Mouse (Mus musculus) left cerebral cortex, adult 8-10 months (tissue): ENCODE results near the gene Dlg1. TPM values are rescaled to one million over a fixed set of nuclear protein-coding genes. Genes with fewer than 3 reads are reported as not detected.
"Not testable (repeated sequence)": the region's sequence is repeated elsewhere in the genome, so short reads cannot be mapped to it uniquely, and the experiment has no call there.

Experiments
- DNase-seq, 2 experiments: peaks; one replicate each; pipeline ENCODE4 v3.0.0; 2022; ENCODE audit warnings: low spot score in 2 of 2
- total RNA-seq, 4 experiments: library from RNA; stranded (reverse); gene quantifications; 2 replicates each; pipeline ENCODE4 v1.2.4; 2022

Dlg1 gene
- total RNA-seq, 4 experiments from 2014 or later, result 171 to 183 (median 176) TPM

DNA sequence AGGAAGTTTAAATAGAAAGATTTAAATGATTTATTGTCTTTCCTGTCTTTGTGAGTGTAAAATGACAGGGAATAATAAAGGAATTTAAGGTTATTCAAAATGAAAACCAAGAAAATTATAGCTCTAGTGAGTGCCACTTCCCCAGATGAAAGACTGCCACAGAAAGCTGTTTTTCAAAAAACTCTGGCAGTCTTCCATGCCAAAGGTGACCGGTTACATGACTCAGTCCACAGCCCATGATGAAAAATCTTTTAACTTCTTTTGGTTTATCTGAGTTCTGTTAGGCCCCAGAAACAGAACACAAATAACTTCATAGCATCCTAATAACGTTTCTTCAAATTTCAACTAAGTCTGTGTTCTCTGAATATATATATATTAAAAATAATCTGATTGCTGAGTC is 7.7 kb upstream of the Dlg1 start:
- no peak for DNase-seq

DNA sequence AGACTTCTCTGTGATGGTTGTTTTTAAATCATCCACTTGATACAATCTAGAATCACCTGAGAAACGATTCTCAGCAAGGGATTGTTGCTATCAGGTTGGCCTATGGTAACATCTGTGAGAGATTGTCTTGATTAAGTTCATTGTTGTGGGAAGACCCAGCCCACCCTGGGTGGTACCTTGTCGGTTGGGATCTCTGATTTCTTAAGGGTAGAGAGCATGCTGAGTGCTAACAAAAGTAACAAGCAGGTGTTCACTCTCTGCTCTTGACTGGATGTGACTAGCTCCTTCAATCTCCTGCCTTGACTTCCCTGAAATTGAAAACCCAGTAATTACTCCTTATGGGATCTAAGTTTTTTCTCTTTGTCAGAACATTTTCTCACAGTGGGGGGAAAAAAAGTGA is 5.7 kb upstream of the Dlg1 start:
- no peak for DNase-seq

DNA sequence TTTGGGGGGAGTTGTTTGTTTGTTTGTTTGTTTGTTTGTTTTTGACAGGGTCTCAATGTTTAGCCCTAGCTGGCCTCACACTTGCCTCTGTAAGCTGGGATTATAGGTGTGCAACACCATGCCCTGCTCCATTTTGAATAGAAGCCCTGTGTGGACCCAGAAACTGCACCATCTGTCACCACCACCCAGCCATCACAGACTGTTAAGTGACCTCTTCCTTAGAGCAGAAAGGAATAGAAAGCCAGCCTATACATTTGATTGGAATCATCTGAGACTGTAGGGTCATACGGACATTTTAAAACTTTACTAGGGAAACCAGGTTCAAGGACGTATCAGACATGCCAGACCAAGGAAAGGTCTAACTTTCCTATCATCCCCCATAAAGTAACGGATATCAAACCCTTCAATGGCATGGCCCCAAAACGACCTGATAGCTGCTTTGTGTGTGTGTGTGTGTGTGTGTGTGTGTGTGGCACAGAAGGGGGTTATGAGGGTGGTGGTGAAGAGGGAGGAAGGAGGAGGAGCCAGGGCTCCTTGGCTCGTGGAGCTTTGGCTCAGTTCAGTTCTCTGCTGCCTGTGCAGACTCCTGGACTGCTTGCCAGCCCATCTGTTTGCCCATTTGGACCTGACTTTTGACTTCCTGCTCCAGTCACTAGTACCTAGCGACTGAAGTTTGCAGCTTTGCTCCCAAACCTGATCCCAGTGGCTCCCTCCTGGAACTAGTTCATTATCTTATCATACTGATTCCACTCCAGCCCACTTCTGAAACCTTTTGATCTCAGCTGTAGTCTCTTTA is 4.5 kb upstream of the Dlg1 start:
- DNase-seq, result no peak

DNA sequence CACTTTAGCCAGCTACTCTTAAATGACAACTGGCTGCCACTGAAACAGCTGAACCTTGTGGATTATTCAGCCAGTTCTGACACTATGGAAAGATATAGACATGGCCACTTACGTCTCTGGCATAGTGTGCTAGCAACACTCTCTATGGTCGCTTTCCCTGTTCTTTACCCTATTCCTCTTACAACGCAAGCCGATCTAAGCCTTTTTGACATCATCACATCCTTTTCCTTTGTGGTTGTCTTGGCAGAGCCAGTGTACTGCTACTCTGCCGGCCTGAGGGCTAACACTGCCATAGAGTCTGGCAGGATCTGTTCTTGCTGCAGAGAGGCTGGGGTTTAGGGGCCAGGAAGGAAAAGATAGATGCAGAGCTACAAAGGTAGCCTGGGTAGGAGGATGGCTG is 3.8 kb upstream of the Dlg1 start:
- no peak for DNase-seq

DNA sequence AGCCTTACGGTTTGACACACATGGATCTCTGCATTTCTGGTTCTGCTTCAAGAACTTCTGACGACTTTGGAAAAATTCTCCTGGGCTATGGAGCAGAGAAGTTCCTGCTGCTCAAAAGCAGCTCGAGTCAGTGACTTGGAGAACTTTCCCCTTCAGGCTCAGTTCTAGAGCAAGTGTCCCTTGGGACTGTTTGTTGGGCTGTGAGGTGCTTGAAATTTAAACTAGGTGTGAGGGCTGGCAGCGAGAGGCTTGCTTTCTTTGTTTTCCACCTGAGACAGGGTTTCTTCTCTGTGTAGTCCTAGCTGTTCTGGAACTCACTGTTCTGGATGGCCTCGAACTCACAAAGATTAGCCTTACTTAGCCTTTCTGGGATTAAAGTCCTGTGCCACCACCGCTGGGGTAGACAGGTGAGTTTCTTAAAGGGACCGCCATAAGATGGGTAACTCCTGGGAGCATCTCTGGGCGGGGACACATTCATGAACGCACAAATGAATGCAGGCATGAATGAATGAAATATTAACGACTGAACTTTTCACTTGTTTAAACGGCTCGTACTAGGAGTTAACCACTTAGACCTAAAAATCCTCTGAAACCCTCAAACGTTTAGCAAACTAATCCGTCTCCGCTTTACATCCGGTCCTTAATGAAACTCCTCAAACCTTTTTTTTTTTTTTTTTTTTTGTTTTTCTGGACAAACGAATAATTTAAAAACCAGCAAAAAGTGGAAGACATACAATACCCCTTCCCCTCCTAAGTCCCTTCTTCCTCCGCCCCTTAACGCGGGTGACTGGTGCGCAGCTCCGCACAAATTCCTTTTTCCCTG is 476 bp upstream of the Dlg1 start:
- DNase-seq, result no peak

DNA sequence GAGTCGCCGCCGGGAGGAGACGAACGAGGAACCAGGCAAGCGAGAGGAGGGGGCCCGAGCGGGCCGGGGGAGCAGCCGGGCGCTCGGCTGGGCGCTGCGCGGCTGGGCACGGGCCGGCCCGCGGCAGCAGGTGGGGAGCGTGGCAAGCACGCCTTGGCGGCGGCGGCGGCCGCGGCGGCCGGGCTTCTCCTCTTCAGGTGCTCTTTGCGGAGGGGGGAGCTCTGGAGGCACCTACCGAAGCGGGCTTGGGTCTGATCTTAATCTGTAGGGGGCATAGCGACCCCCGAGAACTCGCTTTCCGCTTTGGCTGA is 999 bp downstream of the Dlg1 start:
- no peak for DNase-seq

DNA sequence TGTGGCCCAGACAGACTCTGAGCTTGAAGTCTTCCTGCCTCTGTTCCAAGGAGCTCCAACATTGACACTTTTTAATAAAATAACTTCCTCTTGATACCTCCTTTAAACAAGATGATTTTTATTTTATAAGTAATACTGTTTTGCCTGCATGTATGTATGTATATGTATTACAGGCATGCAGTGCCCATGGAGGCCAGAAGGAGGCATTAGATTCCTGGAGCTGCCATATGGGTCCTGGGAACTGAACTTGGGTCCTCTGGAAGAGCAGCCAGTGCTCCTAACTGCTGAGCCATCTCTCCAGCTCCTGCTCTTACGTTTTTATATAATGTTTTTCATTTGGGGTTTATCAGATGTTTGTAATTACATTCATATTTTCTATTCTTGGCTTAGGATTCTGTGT is 9.0 kb downstream of the Dlg1 start:
- no peak for DNase-seq

DNA sequence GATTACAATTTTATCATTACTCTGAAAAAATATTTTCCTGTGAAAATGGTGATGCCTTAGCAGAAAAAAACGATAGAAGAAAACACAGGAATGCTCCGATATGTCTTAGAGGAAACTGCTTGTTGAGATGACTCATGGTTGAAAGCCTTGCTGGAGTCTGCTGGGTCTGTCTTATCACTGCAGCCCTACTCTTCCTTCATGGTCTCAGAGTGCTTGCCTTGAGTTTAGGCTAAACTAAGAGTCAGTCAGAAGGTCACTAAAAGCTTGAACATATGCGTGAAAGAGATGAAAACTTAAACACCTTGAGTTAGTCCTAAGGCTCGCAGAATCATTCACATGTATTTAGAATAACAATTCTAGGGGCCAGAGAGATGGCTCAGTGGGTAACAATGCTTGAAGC is 14.2 kb downstream of the Dlg1 start:
- no peak for DNase-seq

DNA sequence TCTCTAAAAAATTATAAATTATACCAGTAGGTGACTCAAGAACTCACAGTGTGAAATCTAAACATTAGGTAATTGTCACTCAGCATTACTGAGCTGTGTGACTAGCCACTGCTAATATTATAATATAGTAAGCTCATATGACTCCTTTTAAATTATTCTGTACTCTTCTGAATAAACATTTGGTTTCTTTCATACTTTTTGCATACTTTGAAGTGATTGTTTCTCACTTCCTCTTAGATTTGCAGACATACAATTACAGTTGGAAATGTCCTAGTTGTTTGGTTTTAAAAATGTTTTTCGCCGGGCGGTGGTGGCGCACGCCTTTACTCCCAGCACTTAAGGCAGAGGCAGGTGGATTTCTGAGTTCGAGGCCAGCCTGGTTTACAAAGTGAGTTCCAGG is 19.0 kb downstream of the Dlg1 start:
- no peak for DNase-seq

DNA sequence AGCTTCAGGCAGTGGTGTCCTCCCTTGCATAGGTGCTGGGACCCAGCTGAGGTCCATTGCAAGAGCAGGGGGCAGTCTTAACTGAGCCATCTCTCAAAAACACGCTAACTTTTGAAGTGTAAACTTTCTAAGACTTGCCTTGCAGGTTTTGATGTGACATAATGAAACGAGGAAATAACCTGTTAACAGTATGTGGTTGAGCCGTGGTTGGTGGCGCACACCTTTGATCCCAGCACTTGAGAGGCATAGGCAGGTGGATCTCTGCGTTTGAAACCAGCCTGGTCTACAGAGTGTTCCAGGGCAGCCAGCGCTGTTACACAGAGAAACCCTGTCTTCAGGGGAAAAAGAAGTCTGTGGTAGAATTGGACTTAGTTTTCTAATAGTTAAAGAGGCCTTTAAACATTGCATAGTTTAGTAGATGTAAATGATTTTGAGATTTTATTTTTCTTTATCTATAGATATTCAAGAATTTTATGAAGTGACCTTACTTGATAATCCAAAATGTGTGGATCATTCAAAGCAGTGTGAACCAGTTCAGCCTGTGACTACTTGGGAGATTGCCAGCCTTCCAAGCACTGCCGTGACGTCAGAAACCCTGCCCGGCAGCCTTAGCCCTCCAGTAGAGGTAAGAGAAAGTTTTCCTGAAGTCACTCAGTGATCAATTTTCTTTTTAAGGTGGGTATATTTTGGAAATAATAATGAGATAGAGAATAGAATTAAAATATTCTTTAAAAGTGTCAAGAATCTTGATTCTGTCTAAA is 20.6 kb downstream of the Dlg1 start:
- no peak for DNase-seq

DNA sequence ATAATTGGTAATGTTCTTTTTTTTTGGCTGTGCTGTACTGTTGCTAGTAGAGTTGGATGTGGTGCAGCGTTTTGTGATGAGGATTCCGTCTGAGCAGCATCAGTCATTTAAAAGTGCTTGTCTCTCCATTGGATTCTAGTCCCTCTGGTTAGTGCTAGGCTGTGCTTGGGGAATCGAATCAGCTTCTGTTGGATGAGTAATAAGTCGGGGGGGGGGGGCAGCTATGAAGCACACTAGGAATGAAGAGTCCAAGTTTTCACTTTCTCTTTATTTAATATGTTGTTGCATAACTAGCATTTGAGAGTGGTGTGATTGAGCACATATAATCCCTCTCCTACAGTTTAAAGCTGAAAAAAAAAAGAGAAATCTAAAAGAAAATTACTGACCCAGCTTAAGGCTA is 21.5 kb downstream of the Dlg1 start:
- no peak for DNase-seq

DNA sequence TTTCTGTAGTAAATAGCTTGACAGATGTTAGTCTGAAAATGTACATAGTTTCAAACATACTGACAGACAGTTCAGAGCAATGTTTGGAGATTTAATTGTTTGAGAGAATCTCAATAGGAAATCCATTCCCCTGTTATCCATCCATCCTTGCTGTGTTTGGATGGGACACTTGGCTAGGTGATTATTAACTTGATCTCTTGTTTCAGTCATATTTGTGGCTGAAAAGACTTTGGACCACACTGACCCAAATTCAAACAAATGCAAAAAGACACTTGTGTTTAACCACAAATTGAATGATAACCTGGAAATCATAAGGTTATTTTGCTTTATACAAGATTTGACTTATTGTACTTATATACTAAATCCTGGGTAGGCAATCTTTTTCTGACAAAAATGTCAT is 24.5 kb downstream of the Dlg1 start:
- no peak for DNase-seq

DNA sequence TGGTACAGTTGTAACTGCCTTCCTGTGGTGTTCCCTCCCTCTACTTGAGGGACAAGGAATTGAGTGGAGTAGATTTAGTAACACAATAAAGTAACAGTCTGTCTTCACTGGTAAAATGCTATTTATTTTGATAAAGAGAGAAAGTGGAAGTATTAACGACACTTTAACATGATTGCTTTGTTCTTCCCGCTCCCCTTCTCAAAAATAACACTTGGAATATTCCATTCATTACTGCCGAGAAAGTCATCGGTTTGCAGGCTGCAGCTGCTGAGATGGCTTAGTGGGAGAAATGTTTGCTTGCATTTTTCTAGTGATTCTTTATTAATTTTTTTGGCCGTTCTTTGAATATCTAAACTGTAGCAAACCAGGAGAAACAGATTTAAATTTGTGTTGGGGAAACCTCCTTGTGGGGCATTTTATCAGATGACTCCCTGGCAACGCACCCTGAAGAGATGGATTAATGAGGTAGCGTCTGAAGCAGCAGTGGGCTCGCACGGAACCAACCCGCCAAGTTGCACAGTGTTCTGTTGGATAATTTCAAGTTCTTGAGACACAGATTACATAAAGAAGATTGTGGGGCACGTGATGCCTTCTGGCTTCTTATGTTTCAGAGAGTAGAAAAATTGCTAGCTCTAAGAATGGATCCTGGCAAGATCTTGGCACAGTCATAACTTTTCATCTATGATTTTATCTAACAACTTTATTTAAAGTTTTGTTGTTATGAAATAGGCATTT is 32.2 kb downstream of the Dlg1 start:
- peak in 1 of 2 experiments; percentile 40 for DNase-seq

DNA sequence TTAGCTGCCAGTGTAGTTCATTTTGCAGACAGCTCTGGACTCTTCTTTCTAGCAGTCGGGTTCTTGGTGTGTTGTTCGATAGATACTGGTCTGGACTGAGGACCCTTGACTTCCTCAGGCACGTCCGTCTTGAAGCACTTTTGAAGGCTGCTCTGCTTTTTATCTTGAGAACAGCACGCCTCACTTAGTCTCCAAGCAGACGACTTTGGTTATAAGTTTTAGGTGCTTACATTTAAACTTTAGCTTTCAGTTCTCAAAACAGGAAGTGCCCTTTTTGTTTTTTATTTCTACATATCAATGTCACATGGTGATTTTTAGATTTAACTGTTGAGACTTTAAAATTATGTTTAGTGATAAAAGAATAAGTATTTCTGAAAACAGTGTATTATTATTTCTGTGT is 33.1 kb downstream of the Dlg1 start:
- no peak for DNase-seq

DNA sequence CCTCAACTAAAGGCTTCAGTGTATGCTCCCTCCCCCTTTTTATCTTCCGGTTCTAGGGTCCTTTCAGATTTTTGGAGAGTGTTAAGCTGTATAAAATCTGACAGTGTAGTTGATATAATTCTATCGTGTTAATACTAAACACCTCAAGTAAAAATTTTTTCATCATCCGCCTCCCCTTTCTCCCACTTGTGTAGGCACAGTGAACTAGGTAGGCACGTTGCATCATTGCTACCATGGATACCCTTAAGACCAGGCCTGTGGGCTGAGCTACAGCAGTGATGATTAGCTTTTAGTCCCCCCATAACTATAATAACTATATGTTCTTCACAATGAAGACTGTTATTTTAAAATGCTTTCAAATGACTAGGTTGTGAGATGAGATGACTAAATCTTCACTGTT is 34.1 kb downstream of the Dlg1 start:
- no peak for DNase-seq

DNA sequence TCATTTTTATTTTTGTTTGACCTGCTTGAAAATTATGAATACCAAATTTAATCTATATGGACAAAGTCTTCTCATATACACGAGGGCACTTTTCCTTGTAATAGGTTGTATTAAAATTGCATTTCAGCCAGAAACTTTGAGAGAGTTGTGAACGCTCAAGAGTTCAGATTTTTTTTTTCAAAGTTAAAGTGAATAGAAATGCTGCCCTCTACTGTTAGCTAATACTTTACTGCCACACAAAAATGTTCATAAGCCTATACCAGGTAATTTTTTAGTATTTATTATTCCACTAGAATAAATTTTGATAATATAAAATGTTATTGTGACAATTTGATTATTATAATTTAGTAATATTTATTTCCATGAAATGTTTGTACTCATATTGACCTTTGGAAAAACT is 42.0 kb downstream of the Dlg1 start:
- DNase-seq, result no peak

DNA sequence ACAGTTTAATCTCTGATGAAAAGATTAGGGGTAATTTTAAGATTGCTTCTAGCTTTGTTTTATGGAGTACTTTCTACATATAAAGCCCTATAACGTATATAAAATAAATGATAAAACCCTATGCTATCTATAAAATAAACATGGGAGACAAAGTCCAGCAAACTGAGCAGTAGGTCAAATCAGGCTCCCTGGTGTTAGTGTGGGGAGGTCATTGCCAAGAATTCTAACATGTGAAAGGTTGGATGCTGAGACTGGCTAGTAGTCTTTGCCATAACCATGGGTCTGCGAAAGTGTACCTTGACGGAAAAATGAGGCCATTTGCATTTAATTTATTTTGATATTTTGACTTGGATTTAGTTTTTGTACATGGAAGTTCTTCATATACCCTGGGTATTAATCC is 42.7 kb downstream of the Dlg1 start:
- no peak for DNase-seq

DNA sequence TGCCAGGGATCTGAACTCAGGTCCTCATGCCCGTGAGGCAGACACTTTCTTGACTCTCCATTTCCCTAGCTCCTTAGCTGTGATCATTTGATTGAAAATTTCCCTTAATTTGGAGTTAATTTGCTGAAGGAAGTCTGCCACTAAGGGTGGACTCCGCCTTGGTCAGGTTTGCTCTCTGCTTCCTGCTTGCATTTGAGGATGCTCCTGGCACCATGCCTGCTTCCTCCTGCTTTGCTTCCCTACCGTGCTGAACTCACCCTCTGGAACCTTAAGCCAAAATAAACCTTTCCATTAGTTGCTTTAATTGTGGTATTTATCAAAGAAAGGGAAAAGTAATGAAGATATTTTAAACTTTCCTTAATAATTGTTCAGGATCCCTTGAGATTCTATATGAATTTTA is 44.1 kb downstream of the Dlg1 start:
- DNase-seq, result no peak

DNA sequence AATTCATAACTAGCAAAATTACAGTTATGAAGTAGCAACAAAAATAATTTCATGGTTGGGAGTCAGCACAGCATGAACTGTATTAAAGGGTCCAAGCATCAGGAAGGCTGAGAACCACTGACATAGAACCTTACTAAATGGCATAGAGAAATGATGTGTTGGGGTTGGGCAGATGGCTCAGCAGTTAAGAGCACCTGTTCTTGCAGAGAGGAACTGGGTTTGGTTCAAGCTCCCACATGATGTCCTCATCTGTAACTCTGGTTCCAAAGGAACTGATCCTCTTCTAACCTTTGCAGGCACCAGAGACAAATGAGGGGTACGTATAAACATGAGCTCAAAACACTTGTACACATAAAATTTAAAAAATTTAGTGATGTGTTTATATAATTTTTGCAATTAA is 59.7 kb downstream of the Dlg1 start:
- no peak for DNase-seq

DNA sequence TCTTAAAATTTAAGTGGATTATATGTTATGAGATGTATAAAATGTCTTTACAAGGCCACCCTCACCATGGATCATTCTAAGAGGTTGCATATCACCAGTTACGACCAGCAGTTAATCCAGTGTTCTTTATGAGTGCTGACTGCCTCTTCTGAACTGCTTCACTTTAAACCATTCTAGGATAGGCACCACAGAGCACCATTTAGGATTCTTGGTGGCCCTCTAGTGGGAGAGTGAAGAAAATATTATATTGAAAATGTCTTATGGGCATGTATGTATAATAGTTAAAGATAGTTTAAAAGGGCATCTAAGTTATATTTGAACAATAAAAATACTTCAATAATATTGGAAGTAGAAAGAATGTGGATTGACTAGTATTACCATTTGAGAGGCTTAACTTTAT is 60.9 kb downstream of the Dlg1 start:
- DNase-seq, result no peak

DNA sequence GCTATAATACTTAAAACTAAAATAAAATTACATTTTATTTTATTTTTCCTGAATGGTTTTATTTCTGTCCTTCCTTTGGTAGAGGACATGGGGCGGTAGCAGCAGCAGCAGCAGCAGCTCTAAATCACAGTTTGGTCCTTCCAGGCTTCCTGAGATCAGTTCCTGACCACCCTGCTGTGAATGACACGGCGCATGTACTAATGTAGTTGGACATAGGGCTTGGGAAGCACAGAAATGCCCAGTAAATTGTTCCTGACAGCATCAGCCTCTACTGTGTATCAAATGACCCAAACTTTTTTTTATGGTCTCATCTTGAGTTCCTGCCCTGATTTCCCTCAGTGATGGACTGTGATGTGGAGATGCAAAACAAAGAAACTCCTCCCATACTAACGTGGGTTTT is 61.6 kb downstream of the Dlg1 start:
- no peak for DNase-seq

DNA sequence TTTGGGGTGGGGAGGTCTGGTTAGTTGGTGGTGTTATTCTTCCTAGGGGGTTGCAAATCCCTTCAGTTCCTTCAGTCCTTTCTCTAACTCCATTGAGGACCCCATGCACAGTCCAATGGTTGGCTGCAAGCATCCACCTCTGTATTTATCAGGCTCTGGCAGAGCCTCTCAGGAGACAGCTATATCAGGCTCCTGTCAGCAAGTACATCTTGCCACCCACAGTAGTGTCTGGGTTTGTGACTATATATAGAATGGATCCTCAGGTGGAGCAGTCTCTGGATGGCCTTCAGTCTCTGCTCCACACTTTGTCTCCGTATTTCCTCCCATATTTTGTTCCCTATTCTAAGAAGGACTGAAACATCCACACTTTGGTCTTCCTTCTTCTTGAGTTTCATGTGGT is 67.7 kb downstream of the Dlg1 start:
- not testable (repeated sequence) for DNase-seq
